In the genomic region with DNA sequence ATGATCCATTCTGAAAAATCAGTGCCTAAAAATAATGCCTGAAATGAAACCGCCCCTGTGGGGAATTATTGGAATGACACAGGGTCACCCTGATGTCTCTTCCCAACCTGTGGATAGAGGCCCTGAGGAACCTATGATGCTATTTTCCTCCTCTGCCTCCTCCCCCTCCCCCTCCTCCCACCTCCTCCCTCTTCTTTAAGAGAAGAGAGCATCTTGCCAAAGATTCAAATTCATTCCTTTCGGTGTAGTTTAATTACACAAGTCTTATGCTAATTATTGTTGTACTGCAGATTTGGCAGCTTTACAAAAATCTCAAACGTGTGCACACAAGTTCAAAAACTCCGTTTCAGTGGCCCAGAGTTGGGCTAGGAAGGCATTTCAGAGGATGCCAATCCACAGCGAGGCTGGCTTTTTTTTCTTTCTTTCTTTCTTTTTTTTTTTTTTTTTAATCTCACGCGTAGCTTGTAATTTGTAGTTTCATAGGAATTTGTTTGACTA, we compare ENCODE assay signal across 26 mouse cellular contexts. TPM values are rescaled to one million over a fixed set of nuclear protein-coding genes. Genes with fewer than 3 reads are reported as not detected.
A peak's percentile ranks its signal among the peaks of the same experiment; 100 is the strongest.
DNase-seq lines count a peak whose midpoint lies in the region; ATAC-seq and TF ChIP-seq lines count a peak whose summit lies in the region.
"Had no signal": no experiment of that assay in that cellular context is flagged by ENCODE, and none has a peak within 500 bp of the region (broad histone marks: within the 10 kb centered on the region; RNA-seq: fewer than 3 reads in every experiment).

No protein-coding gene starts in this region.

- DNase-seq in embryonic facial prominence, embryonic 14.5 days (ENCODE audit: low spot score): peak; percentile 75
- DNase-seq in embryonic facial prominence, embryonic 10.5 days (ENCODE audit: low spot score): no peak
- peak; percentile 11 for DNase-seq in kidney, adult 2 months
- no peak for DNase-seq in kidney, adult 11 months
- peak; percentile 93 for DNase-seq in brain, embryonic 14.5 days (ENCODE audit: low read depth)
- DNase-seq in forebrain, postnatal 0 days: peak; percentile 66
- DNase-seq in urinary bladder, postnatal 36 days (ENCODE audit: low spot score in 2 of 2): no peak
- DNase-seq: adrenal gland, postnatal 10 days; cerebellum, adult 2 months; cerebellum, postnatal 14 days; gastrocnemius, adult 2 months; heart, adult 2 months; kidney, postnatal 14 days; lung, postnatal 36 days; thymus, postnatal 4 days had no signal

- no peaks in the 10 kb centered on the region for H3K27me3 ChIP-seq in embryonic facial prominence, embryonic 14.5 days (replicated peaks; ENCODE audit: control insufficient read depth, insufficient read depth, low read length)
- no peaks in the 10 kb centered on the region for H3K27me3 ChIP-seq in embryonic facial prominence, embryonic 10.5 days (replicated peaks; ENCODE audit: low read depth, poor library complexity, severe bottlenecking)
- H3K27me3 ChIP-seq in kidney, adult 2 months (replicated peaks; ENCODE audit: control insufficient read depth, insufficient read depth, low read length): no peaks in the 10 kb centered on the region; the same call in 1 of the 2 replicates
- H3K27me3 ChIP-seq in forebrain, postnatal 0 days (ENCODE audit: insufficient read depth, low read length): no peaks in the 10 kb centered on the region
- H3K27me3 ChIP-seq: CH12.LX; heart, embryonic 12.5 days; limb, embryonic 12.5 days; liver, embryonic 15.5 days; lung, embryonic 15.5 days; neural tube, embryonic 13.5 days had no signal

- 0 out of 2 replicates have a peak overlapping the region, but pooled peaks have one; percentile 28 for H3K27ac ChIP-seq in embryonic facial prominence, embryonic 14.5 days (replicated peaks; ENCODE audit: low read depth, low read length)
- no peak overlapping the region for H3K27ac ChIP-seq in embryonic facial prominence, embryonic 10.5 days (replicated peaks)
- H3K27ac ChIP-seq in kidney, adult 2 months (ENCODE audit: insufficient read depth, low read depth, low read length): no peak overlapping the region
- H3K27ac ChIP-seq in forebrain, postnatal 0 days (ENCODE audit: low read depth, low read length): no peak overlapping the region
- H3K27ac ChIP-seq: gastrocnemius, adult 2 months; heart, adult 2 months; left cerebral cortex, adult 2 months; limb, embryonic 12.5 days; liver, embryonic 15.5 days; lung, embryonic 15.5 days; neural tube, embryonic 13.5 days had no signal

- no peak overlapping the region for H3K9ac ChIP-seq in embryonic facial prominence, embryonic 14.5 days (ENCODE audit: low read depth, low read length)
- H3K9ac ChIP-seq in forebrain, postnatal 0 days: no peak overlapping the region
- H3K9ac ChIP-seq: heart, embryonic 12.5 days; limb, embryonic 12.5 days; liver, embryonic 15.5 days; lung, embryonic 15.5 days; neural tube, embryonic 13.5 days had no signal

- WGBS in embryonic facial prominence, embryonic 14.5 days: 42% methylated on average over 7 of the region's 7 CpGs
- WGBS in embryonic facial prominence, embryonic 10.5 days: 83% methylated on average over 7 of the region's 7 CpGs
- 46% methylated on average over 7 of the region's 7 CpGs for WGBS in kidney, adult 2 months
- 16% methylated on average over 7 of the region's 7 CpGs for whole genome bisulfite sequencing in forebrain, postnatal 0 days

- no peak for TF ChIP-seq CTCF in kidney, adult 2 months (conservative IDR thresholded peaks at IDR 0.05; ENCODE audit: insufficient read depth, insufficient read length, low read depth, low read length)
- no peak for TF ChIP-seq CTCF in brain, embryonic 14.5 days (IDR thresholded peaks at IDR 0.05; ENCODE audit: borderline replicate concordance, extremely low read depth, insufficient read depth, insufficient read length)
- no peak for TF ChIP-seq CTCF in forebrain, postnatal 0 days (IDR thresholded peaks at IDR 0.05; ENCODE audit: low read depth)

- no peak overlapping the region for H3K4me3 ChIP-seq in embryonic facial prominence, embryonic 14.5 days (ENCODE audit: low read depth, low read length)
- no peak overlapping the region for H3K4me3 ChIP-seq in embryonic facial prominence, embryonic 10.5 days
- no peak overlapping the region for H3K4me3 ChIP-seq in kidney, adult 2 months (ENCODE audit: insufficient read depth, low read depth, low read length)
- no peak overlapping the region for H3K4me3 ChIP-seq in forebrain, postnatal 0 days (ENCODE audit: low read depth, low read length)
- H3K4me3 ChIP-seq: gastrocnemius, adult 2 months; heart, adult 2 months; heart, embryonic 12.5 days; left cerebral cortex, adult 2 months; limb, embryonic 12.5 days; liver, embryonic 15.5 days; lung, embryonic 15.5 days; neural tube, embryonic 13.5 days had no signal

- H3K9me3 ChIP-seq in embryonic facial prominence, embryonic 14.5 days (ENCODE audit: control insufficient read depth, low read length): no peaks in the 10 kb centered on the region
- no peaks in the 10 kb centered on the region for H3K9me3 ChIP-seq in embryonic facial prominence, embryonic 10.5 days
- no peaks in the 10 kb centered on the region for H3K9me3 ChIP-seq in forebrain, postnatal 0 days (ENCODE audit: low read length)
- H3K9me3 ChIP-seq: heart, embryonic 12.5 days; limb, embryonic 12.5 days; liver, embryonic 15.5 days; lung, embryonic 15.5 days; neural tube, embryonic 13.5 days had no signal

- TF ChIP-seq POLR2A in kidney, adult 2 months (IDR thresholded peaks at IDR 0.05; ENCODE audit: low read depth, low read length): no peak
- no peak for TF ChIP-seq POLR2A in brain, embryonic 14.5 days (IDR thresholded peaks at IDR 0.05; ENCODE audit: borderline replicate concordance, extremely low read depth, insufficient read depth, insufficient read length, poor library complexity, severe bottlenecking)

- no peak for ATAC-seq in embryonic facial prominence, embryonic 14.5 days (ENCODE audit: low read depth)
- ATAC-seq in forebrain, postnatal 0 days: peak; percentile 51; the same call in 1 of the 2 replicates
- ATAC-seq: intestine, embryonic 16.5 days had no signal

- no peaks in the 10 kb centered on the region for H3K36me3 ChIP-seq in embryonic facial prominence, embryonic 14.5 days (ENCODE audit: control insufficient read depth, insufficient read depth, low read length)
- H3K36me3 ChIP-seq in embryonic facial prominence, embryonic 10.5 days (replicated peaks): no peaks in the 10 kb centered on the region
- no peaks in the 10 kb centered on the region for H3K36me3 ChIP-seq in kidney, adult 2 months (ENCODE audit: control insufficient read depth, insufficient read depth, low read length)
- no peaks in the 10 kb centered on the region for H3K36me3 ChIP-seq in forebrain, postnatal 0 days (ENCODE audit: insufficient read depth)
- H3K36me3 ChIP-seq: heart, embryonic 12.5 days; limb, embryonic 12.5 days; liver, embryonic 15.5 days; lung, embryonic 15.5 days; neural tube, embryonic 13.5 days had no signal

- H3K4me1 ChIP-seq in embryonic facial prominence, embryonic 14.5 days (ENCODE audit: control insufficient read depth, insufficient read depth, low read length): peaks cover 22% of the 10 kb centered on the region; the same call in 1 of the 2 replicates
- peaks cover 9% of the 10 kb centered on the region for H3K4me1 ChIP-seq in embryonic facial prominence, embryonic 10.5 days
- H3K4me1 ChIP-seq in kidney, adult 2 months (ENCODE audit: control insufficient read depth, insufficient read depth, low read length): no peaks in the 10 kb centered on the region; the same call in 1 of the 2 replicates
- peaks cover 5% of the 10 kb centered on the region; the same call in 1 of the 2 replicates for H3K4me1 ChIP-seq in forebrain, postnatal 0 days (ENCODE audit: insufficient read depth)

- H3K4me2 ChIP-seq in embryonic facial prominence, embryonic 14.5 days (ENCODE audit: low read depth, low read length): no peak overlapping the region
- no peak overlapping the region for H3K4me2 ChIP-seq in forebrain, postnatal 0 days (ENCODE audit: low read depth)
- H3K4me2 ChIP-seq: heart, embryonic 12.5 days; limb, embryonic 12.5 days; liver, embryonic 15.5 days; lung, embryonic 15.5 days; midbrain, embryonic 11.5 days; neural tube, embryonic 13.5 days had no signal

RNA-seq across cellular contexts. Expression of gene Sfr1, which starts 5.8 kb away (rescaled TPM):
- polyA plus RNA-seq in embryonic facial prominence, embryonic 14.5 days (2014; fragmentation: Nextera tagmentation; extraction: Ambion mirVana): 309 and 317 TPM in 2 replicates
- polyA plus RNA-seq in embryonic facial prominence, embryonic 10.5 days (2016; fragmentation: Nextera tagmentation; extraction: Ambion mirVana): 287 and 300 TPM in 2 replicates
- 34.7 and 46.9 TPM in 2 replicates for polyA plus RNA-seq in kidney, adult 2 months (2012; rRNA removed)
- polyA plus RNA-seq in brain, embryonic 14.5 days (2012; rRNA removed): 96.2 and 107 TPM in 2 replicates
- total RNA-seq in forebrain, postnatal 0 days (2014; rRNA removed): 67.0 and 85.9 TPM in 2 replicates
- polyA plus RNA-seq in forebrain, postnatal 0 days (2015; fragmentation: Nextera tagmentation; extraction: Ambion mirVana): 211 and 215 TPM in 2 replicates

RNA-seq across cellular contexts. Expression of gene Col17a1, which starts 33.8 kb away (rescaled TPM):
- polyA plus RNA-seq in embryonic facial prominence, embryonic 14.5 days (2014; fragmentation: Nextera tagmentation; extraction: Ambion mirVana): 21.6 TPM in 2 replicates
- 0.40 and 1.6 TPM in 2 replicates for polyA plus RNA-seq in embryonic facial prominence, embryonic 10.5 days (2016; fragmentation: Nextera tagmentation; extraction: Ambion mirVana)
- polyA plus RNA-seq in kidney, adult 2 months (2012; rRNA removed): 0.27 and 0.54 TPM in 2 replicates
- 1.4 and 2.6 TPM in 2 replicates for polyA plus RNA-seq in brain, embryonic 14.5 days (2012; rRNA removed)
- total RNA-seq in forebrain, postnatal 0 days (2014; rRNA removed): 0.08 and 0.57 TPM in 2 replicates
- 0.08 and 0.42 TPM in 2 replicates for polyA plus RNA-seq in forebrain, postnatal 0 days (2015; fragmentation: Nextera tagmentation; extraction: Ambion mirVana)
- total RNA-seq: gastrocnemius, adult 2 months; hematopoietic stem cell, adult 5-6 weeks; megakaryocyte, adult 5-6 weeks had no signal

Comparison
In these comparisons a context has a peak if more than half of its experiments do, and no peak if none do; other contexts are left out.
1. DNase-seq: peak in embryonic facial prominence, embryonic 14.5 days (single experiment), kidney, adult 2 months (single experiment), brain, embryonic 14.5 days (single experiment) and forebrain, postnatal 0 days (single experiment); none in embryonic facial prominence, embryonic 10.5 days (single experiment), kidney, adult 11 months (single experiment) and urinary bladder, postnatal 36 days (0 of 2).